Mouse (Mus musculus) lung, postnatal 0 days (tissue): Measurements from ENCODE around the gene Rbfox2.

Source experiments
- CTCF ChIP-seq: IDR thresholded peaks from 2 replicates; pipeline ENCODE4 v1.5.1; 2016; ENCODE audit warnings: antibody characterized with exemption, mild to moderate bottlenecking
- EP300 ChIP-seq: IDR thresholded peaks from 2 replicates; pipeline ENCODE4 v1.6.1; 2016; ENCODE audit warnings: antibody characterized with exemption, mild to moderate bottlenecking, control low read depth

GRCm38 (mm10) chr15:77124372-77125117 lies 182.3 kb downstream of the Rbfox2 start:
- no peak for TF ChIP-seq EP300
- no peak for TF ChIP-seq CTCF
